Mouse (Mus musculus): ENCODE data around the gene Bloc1s6.

Bloc1s6 gene

DNA sequence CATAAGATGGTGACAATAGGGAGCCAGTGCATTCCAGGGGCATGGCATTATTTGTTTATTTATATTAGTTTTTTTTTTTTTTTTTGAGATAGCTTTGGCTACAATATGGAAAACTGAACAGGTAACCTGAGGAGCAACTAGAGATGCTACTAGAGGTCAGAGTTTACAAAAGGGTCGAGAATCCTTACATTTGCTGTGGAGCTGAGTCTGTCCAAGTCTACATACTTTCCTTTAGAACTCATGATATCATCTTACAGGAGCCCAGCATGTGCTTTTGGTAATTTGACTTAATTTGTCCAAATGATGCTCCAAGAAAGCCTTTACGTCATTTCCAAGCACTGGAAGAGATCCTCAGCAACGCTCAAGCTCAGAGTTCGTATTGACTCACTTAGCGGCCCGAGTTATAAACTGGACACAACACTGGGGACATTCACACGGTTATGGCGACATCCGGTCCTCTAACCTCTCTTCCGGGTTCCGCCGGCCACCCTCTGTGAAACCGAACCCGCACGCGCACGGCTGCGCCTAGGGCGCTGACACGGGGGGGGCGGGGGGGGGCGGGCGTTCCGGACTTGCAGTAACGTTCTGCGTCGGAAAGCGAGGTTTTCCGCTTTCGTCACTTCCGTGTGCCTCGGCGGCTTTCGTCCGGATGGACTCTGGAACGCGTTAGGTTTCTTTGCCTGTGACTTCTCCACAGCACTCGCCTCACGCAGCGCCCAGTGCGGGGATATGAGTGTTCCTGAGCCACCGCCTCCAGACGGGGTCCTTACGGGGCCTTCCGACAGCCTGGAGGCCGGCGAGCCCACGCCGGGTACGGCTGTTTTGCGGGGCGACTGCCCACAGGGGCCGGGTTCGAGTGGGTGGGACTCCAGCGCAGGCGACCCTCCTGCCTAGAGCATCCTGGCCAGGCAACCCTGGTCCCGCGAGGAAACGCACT lies at the start of gene Bloc1s6:
Bloc1s6 (plus strand) TSS at position 610 of the 937 bp plus-strand sequence.
- in situ Hi-C loops (cut with MboI; ENCODE audit: low pct_unique_long_range_greater_than_20kb in 1 of 2, low sequenced_read_pairs in 2 of 2, unreplicated experiment in 1 of 2), result no loop called here

DNA sequence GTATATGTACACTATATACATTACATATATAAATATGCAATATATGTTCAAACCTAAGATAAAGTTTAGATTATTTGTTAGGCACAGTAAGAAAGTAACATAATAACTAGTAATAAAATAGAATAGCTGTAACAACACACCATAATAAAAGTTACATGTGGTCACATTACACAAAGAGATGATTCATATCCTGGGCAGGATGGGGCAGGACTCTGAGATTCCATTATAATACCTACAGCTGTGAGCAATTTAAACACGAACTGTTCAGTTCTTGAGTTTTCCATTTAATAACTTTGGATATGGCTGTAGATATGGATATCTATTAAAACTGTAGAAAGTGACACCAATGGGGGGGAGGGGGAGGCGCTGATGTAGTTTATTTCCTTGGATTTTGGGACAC lies 40.8 kb upstream of the Bloc1s6 start:
- in situ Hi-C loops (cut with MboI; ENCODE audit: low pct_unique_long_range_greater_than_20kb in 1 of 2, low sequenced_read_pairs in 2 of 2, unreplicated experiment in 1 of 2), result no loop called here

GRCm38 (mm10) chr2:122701012-122701411 lies 37.3 kb upstream of the Bloc1s6 start:
- in situ Hi-C loops (cut with MboI; ENCODE audit: low pct_unique_long_range_greater_than_20kb in 1 of 2, low sequenced_read_pairs in 2 of 2, unreplicated experiment in 1 of 2), result no loop called here

DNA sequence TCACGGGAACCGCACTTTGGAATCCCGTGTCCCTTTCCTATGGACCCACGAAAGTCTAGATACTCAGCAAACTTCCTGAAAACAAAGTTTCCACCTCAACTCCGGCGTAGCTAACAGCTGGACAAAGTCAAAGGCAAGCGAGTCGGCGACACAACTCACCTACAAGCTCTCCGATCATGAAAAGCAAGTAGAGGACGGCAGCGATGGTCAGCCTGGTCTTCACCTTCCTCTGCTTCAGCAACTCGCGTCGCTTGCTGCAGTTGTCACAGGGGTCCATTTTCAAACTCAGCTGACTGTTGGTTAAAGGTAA lies 36.5 kb upstream of the Bloc1s6 start:
- in situ Hi-C loops (cut with MboI; ENCODE audit: low pct_unique_long_range_greater_than_20kb in 1 of 2, low sequenced_read_pairs in 2 of 2, unreplicated experiment in 1 of 2), result no loop called here

DNA sequence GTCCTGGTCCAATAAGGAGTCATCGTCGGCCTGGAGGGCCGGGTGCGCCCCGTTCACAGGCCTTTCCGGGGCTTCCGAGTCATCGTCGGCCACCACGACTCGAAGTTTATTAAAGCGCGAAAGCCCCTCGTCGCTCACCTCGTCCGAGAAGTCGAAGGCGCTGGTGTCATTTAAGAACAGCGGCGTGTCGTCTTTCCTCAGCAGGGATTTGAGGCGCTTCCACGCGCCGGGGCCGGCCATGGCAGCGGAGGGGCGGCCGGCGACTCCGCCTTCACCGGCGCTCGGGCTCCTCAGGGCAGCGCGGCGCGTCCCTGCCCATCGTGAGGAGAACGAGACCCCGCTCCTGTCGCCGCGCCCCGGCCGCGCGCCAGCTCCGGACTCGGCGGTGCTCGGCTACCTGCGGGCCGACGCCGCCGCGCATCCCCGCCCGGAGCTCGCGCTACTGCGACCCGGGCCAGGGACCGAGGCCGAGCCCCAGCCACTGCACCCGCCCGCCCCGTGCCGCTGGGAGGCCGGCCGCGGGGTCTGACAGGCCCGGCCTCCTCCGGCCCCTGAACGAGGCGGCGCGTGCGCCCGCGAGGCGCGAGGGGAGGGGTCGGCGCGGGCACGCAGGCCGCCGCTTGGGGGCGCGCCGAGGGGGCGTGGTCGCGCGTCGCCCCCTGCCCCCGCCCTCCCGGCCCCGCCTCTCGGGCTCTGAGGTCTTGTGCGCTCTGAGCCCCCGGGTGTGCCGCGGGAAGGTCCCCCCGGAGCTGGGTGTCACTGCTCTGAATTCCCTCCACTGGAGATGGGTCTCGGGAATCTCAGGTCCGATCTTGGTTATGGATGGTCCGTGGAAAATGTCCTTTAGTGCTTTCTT lies 35.9 kb upstream of the Bloc1s6 start, which contains the start of gene Slc30a4:
Slc30a4 (minus strand) TSS at position 483 of the 856 bp plus-strand sequence.
- in situ Hi-C loops (cut with MboI; ENCODE audit: low pct_unique_long_range_greater_than_20kb in 1 of 2, low sequenced_read_pairs in 2 of 2, unreplicated experiment in 1 of 2), result no loop called here

DNA sequence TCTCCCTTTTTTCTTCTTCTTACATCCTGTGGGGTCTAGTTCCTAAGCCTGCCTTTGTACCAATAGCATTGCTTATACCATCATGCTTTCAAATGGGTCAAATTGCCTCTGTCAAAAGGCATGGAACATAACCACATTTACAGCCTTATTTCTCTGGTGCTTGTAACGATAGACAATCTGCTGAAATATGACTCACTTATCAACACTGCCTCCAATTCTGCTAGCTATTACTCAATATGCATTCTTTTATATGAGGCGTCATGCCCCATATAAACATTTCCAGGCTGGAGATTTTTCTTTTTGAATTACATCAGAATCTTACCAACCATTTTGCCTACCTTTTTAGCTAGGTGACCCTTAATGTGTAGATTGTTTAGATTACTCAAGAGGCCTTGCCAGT lies 33.7 kb upstream of the Bloc1s6 start:
- in situ Hi-C loops (cut with MboI; ENCODE audit: low pct_unique_long_range_greater_than_20kb in 1 of 2, low sequenced_read_pairs in 2 of 2, unreplicated experiment in 1 of 2), result no loop called here

DNA sequence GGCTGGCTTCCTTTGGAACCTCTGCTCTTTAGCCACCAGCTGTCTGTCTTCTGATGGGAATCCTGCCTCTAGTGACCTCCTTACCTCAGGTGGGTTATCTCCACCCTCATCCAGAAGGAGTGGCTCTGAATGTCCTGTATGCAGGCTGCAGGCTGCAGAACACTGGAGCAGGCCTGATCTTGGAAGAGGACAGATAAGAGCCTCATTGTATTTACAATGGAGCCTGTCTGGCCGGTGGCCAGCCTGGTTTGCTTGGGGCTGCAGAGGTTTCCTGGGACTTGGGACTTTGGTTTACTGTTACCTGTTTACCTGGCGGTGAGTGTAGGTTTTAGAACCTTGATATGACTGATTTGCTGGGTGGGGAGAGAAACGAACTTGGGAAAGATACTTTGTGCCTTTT lies 30.2 kb upstream of the Bloc1s6 start:
- in situ Hi-C loops (cut with MboI; ENCODE audit: low pct_unique_long_range_greater_than_20kb in 1 of 2, low sequenced_read_pairs in 2 of 2, unreplicated experiment in 1 of 2), result no loop called here

DNA sequence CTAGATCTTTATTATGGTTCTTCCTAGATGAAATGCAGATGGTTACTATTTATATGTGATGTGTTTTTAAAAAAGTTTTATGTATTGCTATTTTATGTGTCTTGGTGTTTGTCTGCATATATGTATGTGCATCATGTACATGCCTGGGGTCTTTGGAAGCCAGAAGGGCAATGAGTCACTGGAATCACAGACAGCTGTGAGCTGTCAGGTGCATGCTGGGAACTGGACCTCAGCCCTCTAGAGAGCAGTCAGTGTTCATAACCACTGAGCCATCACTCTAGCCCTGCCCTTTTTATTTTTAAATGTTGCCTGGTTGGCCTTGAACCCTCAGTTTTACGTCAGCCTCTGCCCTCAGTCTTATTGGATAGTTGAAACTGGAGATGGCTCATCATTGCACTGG lies 29.1 kb upstream of the Bloc1s6 start:
- in situ Hi-C loops (cut with MboI; ENCODE audit: low pct_unique_long_range_greater_than_20kb in 1 of 2, low sequenced_read_pairs in 2 of 2, unreplicated experiment in 1 of 2), result no loop called here

- in situ Hi-C loops (cut with MboI; ENCODE audit: low pct_unique_long_range_greater_than_20kb in 1 of 2, low sequenced_read_pairs in 2 of 2, unreplicated experiment in 1 of 2), result no loop called here
These were observed 26.4 kb upstream of the Bloc1s6 start for GRCm38 (mm10) chr2:122711911-122712310.

- in situ Hi-C loops (cut with MboI; ENCODE audit: low pct_unique_long_range_greater_than_20kb in 1 of 2, low sequenced_read_pairs in 2 of 2, unreplicated experiment in 1 of 2), result no loop called here
These were observed 25.5 kb upstream of the Bloc1s6 start for GRCm38 (mm10) chr2:122712848-122713247.

DNA sequence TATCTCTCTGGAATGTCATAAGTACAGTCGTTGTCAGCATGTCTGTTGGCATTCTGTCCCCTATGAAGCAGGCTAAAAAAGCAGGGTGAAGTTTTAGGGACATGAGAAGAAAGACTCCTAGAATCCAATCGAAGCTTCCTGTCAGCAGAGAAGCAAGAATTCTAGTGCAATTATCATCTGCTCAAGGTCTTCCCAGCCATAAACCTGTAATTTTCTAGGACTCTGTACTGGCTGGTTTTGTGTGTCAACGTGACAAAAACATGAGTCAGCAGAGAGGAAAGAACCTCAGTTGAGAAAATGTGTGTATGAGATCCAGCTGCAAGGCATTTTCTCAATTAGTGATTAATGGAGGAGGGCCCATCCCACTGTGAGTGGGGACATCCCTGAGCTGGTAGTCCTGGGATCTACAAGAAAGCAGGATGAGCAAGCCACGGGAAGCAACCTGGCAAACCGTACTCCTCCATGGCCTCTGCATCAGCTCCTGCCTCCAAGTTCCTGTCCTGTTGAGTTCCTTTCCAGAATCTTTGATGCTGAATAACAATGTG lies 23.1 kb upstream of the Bloc1s6 start:
- in situ Hi-C loops (cut with MboI; ENCODE audit: low pct_unique_long_range_greater_than_20kb in 1 of 2, low sequenced_read_pairs in 2 of 2, unreplicated experiment in 1 of 2), result no loop called here

- in situ Hi-C loops (cut with MboI; ENCODE audit: low pct_unique_long_range_greater_than_20kb in 1 of 2, low sequenced_read_pairs in 2 of 2, unreplicated experiment in 1 of 2), result no loop called here
These were observed 21.9 kb upstream of the Bloc1s6 start for GRCm38 (mm10) chr2:122716301-122716842.

GRCm38 (mm10) chr2:122719232-122719631 lies 19.1 kb upstream of the Bloc1s6 start:
- in situ Hi-C loops (cut with MboI; ENCODE audit: low pct_unique_long_range_greater_than_20kb in 1 of 2, low sequenced_read_pairs in 2 of 2, unreplicated experiment in 1 of 2), result no loop called here

- in situ Hi-C loops (cut with MboI; ENCODE audit: low pct_unique_long_range_greater_than_20kb in 1 of 2, low sequenced_read_pairs in 2 of 2, unreplicated experiment in 1 of 2), result no loop called here
These were observed 17.7 kb upstream of the Bloc1s6 start for GRCm38 (mm10) chr2:122720564-122720963.

GRCm38 (mm10) chr2:122725604-122726003 lies 12.7 kb upstream of the Bloc1s6 start:
- in situ Hi-C loops (cut with MboI; ENCODE audit: low pct_unique_long_range_greater_than_20kb in 1 of 2, low sequenced_read_pairs in 2 of 2, unreplicated experiment in 1 of 2), result no loop called here

DNA sequence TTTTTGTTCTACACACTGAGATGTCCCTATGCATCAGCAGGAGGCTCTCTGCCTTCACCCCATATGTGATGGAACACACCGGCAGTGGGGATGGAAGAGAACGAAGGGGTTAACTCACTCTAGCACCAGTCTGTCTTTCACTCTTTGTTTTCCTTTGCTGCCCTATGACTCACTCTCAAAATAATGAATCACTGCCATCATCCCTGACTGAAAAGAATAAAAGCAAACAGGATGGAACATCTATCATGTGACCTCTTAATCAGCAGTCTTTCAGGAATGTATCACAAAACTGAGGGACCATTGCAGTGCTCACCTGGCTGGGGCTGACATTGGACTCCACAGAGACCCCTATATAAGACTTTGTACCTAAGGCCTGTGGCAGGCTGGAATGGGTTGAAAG lies 6.8 kb upstream of the Bloc1s6 start:
- in situ Hi-C loops (cut with MboI; ENCODE audit: low pct_unique_long_range_greater_than_20kb in 1 of 2, low sequenced_read_pairs in 2 of 2, unreplicated experiment in 1 of 2), result no loop called here

GRCm38 (mm10) chr2:122739023-122739422 lies 720 bp downstream of the Bloc1s6 start:
- in situ Hi-C loops (cut with MboI; ENCODE audit: low pct_unique_long_range_greater_than_20kb in 1 of 2, low sequenced_read_pairs in 2 of 2, unreplicated experiment in 1 of 2), result no loop called here

DNA sequence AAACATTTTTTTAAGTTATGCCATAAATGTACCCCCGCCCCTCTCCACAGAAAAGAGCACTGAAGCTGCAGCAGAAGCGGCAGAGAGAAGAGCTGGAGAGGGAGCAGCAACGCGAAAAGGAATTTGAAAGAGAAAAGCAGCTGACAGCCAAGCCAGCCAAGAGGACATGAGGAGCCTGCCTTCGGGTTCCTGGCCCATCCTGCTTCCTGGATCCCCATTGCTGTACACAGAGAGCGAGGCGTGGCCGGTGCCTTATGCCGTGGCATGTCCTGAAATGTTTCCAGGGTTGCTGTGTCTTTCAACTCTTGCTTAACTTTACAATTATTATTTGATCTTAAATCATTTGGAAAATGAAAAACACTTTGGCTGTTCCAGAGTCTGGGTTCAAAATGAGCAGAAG lies 8.2 kb downstream of the Bloc1s6 start:
- in situ Hi-C loops (cut with MboI; ENCODE audit: low pct_unique_long_range_greater_than_20kb in 1 of 2, low sequenced_read_pairs in 2 of 2, unreplicated experiment in 1 of 2), result no loop called here

Measured in mouse embryonic stem cell (cell line).